Mouse (Mus musculus): ENCODE data around the gene Itga9.

The Itga9 gene

GRCm38 (mm10) chr9:118949124-118949523 is 342.6 kb downstream of the Itga9 start:
- WGBS: 46% methylated on average over 8 of the region's 8 CpGs

- 56% methylated on average over 4 of the region's 4 CpGs for whole genome bisulfite sequencing
These were observed 343.2 kb downstream of the Itga9 start for GRCm38 (mm10) chr9:118949654-118950053.

- 73% methylated on average over 10 of the region's 10 CpGs for WGBS
These were observed 343.6 kb downstream of the Itga9 start for GRCm38 (mm10) chr9:118950061-118950460.
